Mouse (Mus musculus) olfactory bulb, adult 2 months (tissue): ENCODE measurements at regions not wholly inside any gene's neighbourhood (a gene's known extent, or its start where the extent isn't known, plus 50 kb on each side); places are given as distances from the start of the nearest gene placed in this dataset.

Source experiments
- CTCF ChIP-seq: fragments of 200-500 bp; IDR thresholded peaks from 2 replicates; pipeline ENCODE4 v1.5.1; 2012; ENCODE audit warnings: low read depth, mild to moderate bottlenecking, low read length, moderate library complexity; ENCODE audit not compliant: insufficient read depth
- POLR2A ChIP-seq: fragments of 200-500 bp; IDR thresholded peaks from 2 replicates; pipeline ENCODE4 v1.6.1; 2012; ENCODE audit warnings: mild to moderate bottlenecking, low read depth, low read length, moderate library complexity; ENCODE audit not compliant: insufficient read depth

DNA sequence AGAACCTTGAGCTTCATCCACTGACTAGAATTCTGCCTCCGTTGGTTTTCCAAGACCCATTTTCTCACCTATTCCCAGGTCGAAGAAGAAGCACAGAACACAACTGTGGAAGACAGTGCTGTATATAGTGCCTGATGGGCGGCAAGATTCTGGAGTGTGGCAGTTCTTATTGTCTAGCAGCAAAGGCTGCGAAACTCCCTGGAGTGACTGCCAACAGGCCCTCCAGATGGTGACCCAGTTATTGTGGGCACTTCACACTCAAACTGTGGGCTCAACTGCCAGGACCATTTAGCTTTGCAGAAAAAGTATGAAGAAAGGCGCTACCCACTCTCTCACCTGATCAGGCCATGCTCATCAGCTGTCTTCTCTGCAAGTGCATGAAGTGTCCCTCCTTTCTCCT lies 653.4 kb downstream of the Ets1 start:
- TF ChIP-seq CTCF (no peak), POLR2A (no peak)
